Mouse (Mus musculus) adrenal gland, postnatal 25 days (tissue): ENCODE measurements around the gene Dnajb13. TPM values are rescaled to one million over a fixed set of nuclear protein-coding genes. Genes with fewer than 3 reads are reported as not detected.

Source experiments
- DNase-seq: peaks from one replicate; pipeline ENCODE4 v3.0.0; 2021; ENCODE audit warnings: mixed read lengths
- total RNA-seq: library from RNA; stranded (reverse); gene quantifications from 2 replicates; pipeline ENCODE4 v1.2.3, GENCODE M21; 2021

The Dnajb13 gene
- total RNA-seq, 1 experiment from 2014 or later = not detected

DNA sequence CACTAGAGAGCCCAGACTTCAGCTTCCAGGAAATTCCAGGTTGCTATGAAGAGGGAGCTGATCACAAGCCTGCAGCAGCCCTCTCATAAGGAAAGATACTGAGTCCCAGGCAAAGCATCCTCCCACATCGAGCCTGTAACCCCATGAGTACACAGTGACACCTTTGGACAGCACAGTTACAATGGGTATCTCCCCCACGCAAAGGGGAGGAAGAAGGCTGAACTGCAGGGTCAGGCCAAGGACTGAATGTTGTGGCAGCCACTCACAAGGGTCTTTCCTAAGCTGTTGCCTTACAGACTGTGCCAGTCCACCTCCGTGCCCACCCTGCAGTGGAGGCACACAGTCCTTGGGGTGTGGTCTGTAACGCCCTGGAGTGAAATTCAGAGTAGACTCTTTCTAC lies 8.3 kb downstream of the Dnajb13 start:
- DNase-seq = no peak

DNA sequence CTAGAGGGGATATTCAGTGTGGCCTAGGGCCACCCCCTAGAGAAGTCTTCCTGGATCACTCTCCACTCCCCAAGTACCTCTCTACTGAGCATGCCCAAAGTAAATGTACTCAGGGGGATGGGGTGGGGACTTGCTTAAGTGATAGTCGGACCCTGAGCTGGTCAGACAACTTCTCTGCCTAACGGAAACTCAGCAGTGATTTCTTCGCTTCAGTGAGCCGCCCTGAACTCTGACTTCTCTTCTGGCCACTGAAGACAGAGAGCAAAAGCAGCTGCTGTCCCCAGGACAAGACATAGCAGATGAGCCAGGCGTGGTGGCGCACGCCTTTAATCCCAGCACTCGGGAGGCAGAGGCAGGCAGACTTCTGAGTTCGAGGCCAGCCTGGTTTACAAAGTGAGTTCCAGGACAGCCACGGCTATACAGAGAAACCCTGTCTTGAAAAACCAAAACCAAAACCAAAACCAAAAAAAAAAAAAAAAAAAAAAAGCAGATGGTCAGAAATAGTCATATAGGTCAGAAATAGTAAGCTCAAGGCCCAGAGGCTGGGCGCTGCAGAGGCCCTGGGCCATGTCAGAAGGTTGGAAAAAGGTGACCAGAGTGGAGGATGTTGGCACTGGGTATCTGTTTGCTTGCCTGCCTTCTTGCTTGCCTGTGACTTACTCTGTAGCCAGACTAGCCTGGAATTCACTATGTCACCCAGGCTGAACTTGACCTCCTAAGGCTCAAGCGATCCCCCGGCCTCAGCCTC lies 9.8 kb downstream of the Dnajb13 start:
- DNase-seq = no peak

DNA sequence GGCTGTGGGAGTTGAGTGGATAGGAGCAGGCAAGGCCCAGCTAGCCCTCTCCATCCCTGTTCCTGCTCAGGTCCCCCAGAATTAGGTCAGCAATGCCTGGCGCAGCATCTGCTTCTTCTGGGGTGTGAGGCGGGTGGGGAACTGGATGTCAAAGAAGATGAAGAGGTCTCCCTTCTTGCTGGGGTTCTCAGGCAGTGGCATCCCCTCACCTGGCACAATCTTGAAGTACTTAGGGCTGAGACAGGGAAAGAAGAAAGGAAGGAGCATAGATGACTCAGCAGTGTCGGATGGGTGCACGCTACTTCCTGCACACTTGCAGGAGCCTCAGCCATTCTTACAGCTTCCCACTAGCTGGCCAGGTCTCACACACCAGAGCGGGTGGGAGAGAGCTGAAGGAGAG lies 11.7 kb downstream of the Dnajb13 start:
- DNase-seq = no peak

DNA sequence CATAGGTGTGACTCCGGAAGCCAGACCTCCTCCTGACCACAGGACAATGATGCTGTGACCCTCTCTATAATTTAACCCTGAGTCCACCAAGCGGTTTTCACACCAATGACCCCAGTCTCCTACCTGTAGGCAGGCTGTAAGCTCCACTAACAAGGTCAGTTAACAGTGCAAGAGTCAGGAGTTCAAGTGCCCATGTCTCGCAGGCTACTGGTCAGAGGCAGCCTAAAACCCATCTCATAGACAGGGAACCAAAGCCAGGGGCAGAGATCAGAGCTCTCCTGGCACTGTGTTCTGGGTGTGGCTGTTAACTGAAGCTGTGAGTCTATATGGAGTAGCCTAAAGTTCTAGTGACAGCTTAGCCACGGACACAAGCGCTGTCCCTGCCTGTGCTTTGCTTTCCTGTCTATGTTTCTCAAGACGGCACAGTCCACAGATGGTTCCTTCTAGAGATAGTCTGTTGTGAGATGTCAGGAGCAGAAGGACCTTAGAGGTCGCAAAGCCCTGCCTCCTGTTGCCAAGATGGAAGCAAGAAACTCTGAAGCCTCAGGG lies 12.3 kb downstream of the Dnajb13 start:
- no peak for DNase-seq

DNA sequence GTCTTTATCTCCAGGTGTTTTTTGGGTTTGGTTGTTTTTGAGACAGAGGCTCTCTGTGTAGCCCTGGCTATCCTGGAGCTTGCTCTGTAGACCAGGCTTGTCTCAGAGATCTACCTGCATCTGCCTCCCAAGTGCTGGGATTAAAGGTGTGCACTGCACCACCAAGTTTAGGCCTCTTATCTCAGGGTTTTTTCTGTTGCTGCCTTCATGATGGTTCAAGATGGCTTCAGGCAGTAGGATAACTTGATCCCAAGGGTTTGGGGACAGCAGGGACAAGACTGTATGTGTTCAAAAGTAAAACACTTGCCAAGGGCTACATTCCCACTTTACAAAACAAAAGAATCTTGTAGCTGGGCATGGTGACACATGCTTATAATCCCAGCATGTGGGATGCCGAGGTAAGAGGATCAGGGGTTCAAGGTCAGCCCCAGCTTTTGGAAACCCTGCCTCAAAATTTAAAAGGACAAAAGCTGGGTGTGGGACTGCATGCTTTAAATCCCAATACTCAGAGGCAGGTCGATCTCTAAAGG lies 12.9 kb downstream of the Dnajb13 start:
- no peak for DNase-seq

DNA sequence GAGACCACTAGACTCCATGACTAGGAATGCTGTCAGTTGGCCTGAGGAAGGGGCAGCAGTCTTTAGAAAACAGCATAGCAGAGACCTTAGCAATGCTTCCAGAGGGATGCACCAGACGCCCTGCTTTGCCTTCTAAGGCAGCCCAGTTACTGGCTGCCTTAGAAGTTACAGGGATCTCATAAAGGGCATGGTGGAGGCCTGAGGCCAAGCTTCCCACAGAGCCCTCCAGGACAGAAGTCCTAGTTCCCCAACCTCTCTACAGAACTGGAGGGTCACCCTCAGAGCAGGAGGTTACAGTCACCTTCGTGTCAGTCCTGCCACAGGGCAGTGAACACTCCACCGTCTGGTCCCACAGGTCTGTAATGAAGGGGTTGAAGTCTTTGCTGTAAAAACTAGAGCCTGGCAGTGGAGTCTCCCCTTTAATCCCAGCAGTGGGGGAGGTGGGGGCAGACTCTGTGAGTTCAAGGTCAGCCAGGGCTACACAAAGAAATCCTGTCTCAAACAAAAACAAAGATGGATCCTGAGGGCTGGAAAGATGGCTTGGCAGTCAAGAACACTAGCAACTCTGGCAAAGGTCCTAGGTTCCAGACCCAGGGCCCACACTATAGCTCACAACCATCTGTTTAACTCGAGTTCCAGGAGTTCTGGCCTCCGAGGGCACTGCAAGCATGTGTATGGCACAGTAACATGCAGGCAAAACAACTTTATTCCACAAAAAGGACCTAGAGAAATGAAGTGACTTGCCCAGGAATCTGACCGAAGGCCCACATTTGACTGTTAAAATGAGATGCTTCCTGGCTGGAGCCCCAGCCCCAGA lies 13.5 kb downstream of the Dnajb13 start:
- DNase-seq = no peak

DNA sequence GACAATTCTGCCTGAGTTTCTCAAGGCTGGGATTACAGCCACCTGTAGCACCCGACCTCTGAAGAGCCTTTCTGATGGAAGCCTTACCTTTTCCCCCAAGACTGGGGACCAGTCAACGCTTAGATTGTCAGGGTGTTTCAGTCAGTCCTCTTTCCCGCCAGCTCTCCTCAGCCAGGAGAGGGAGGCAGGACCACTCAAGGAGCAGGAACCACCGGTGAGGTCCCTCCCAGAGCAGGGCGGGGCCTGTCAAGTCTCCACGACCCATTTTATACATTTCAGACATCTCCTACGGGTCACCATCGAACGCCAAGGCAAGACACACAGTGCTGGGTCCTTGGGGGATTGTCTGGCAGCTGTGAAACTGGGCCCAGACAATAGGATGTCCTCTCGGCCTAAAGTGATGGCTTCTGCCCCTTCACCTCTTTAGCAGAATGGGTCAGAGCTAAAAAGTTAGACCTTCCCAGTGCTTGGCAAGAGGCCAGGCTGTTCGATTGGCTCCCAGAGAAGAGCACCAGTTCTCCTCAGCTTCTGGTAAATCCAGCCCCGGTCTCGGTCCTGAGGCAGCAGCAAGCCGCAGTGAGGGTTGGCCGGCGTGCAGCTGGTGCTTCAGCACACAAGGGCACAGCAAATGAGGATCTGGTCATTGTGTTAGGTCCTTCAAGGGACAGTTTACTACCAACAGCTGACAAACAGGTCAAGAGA lies 14.3 kb downstream of the Dnajb13 start:
- DNase-seq = no peak

DNA sequence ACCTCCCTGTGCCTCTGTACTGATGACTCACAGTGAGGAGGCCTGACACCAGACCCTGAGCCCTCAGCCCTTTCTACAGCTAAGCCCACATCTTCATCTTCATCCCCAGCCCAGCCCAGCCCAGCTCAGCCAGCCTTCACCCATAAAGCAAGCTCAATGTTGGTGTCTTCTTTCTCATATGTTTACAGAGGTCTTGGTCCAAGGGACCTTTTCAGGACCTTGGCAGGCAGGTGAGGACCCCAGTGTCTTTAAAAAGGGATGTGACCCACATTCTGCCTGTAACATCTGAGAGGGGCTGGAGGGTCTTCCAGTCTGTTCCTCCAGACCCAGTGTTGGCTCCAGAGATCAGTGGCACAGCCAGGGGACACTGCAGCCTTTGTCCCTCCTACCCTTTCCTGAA lies 15.3 kb downstream of the Dnajb13 start:
- no peak for DNase-seq

DNA sequence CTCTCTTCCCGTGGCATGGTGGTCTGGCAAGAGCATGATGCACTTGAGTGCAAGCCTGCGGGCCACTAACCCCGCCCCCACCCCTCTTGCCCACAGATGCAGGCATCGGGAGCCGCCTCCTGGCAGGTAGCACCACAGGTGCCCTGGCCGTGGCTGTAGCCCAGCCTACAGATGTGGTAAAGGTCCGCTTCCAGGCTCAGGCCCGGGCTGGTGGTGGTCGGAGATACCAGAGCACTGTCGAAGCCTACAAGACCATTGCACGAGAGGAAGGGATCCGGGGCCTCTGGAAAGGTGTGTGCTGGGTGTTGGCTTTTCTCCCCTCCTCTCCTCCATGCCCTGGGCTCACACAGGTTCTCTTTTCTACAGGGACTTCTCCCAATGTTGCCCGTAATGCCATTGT lies 16.8 kb downstream of the Dnajb13 start:
- no peak for DNase-seq

DNA sequence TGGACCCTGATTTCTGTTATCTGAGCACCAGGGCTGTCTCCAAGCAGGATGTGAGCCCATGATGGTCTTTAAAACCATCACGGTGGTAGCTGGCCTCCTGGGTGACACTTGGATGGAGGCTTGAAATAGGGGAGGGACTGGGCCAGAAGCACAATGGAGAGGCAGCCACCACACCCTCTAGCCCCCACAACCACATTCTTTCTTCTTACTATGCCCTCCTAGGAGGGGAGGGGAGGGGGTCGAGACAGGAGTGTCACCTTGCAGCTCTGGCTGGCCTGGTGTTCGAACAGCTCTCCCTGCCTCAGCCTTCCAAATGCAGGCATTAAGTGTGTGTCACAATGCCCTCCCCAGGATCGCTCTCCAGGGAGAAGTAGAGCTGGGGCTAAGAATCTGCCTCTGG lies 17.4 kb downstream of the Dnajb13 start:
- DNase-seq = no peak

DNA sequence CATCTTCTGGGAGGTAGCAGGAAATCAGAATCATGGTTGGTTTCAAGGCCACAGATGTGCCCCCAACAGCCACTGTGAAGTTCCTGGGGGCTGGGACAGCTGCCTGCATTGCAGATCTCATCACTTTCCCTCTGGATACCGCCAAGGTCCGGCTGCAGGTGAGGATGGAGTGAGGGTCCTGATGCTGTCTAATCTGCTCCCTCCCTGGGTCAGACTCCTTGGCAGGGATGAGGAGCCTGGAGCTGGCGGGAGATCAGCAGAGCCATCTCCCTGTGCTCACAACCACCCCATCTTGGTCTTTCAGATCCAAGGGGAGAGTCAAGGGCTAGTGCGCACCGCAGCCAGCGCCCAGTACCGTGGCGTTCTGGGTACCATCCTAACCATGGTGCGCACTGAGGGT lies 18.0 kb downstream of the Dnajb13 start:
- no peak for DNase-seq

DNA sequence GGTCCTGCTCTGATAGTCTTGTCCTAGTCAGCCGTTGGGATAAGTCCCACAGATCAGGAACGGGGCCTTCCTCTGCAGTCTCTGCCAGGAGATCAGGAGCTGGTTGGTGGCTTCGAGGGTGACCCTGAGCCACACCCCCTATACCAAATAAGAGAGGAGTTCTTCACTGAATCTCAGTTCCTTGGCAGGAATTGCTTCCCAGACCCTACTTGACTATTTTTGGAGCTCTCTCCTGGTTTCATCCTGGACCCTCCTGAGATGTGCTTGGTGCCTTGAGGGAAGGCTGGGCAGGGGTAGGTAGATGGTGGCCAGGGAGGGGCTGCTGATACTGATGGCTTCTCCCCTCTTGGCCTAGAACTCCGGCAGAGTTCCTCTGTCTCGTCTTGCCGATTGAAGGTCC lies 18.4 kb downstream of the Dnajb13 start:
- DNase-seq = no peak

DNA sequence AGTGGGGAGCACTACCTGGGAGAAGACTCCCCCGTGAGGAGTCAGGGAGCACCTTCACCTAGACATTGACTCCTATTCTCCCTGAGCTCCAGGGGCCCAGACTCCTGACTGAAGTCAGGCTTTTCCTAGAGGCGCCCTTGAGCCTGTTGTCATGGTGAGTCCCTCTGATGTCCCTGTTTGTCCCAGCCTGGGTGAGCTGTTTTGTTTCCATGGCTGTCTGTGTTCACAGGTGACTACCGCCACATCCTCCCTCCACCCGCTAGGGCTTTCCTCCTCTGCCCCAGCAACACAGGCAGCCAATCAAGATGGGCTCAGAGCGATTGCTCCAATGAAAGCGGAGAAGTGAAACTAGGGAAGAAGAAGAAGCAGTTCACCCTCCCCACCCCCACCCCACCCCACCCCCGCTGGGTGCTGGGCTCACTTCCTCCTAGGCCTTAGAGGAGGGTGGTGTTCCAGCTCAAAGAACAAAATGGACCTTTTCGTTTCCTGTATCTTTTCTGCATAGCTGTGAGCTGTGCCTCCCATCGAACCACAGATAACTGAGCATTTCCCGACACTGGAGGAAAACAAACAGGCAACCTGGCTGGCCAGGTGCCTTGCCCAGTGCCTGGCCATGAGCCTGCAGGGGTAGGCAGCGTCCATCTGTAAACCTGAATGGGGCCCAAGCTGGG lies 19.0 kb downstream of the Dnajb13 start:
- peak; percentile 63 for DNase-seq

DNA sequence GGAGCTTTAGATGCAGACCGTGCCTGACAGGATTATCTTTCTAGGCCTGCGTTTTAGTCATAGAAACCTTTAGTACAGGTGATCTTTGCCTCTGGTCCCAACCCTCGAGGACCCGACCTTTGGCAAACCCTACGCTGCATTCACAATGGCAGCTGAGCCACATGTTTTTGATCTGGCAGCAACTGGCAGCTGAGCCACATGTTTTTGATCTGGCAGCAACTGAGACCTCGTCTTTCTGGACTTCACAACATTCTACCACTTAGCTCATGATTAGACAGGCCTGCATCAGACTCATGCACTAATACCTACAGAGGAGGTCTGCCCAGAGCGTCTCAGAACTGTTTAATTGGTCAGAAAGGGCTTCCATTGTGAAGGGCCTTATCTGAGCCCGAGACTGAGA lies 19.7 kb downstream of the Dnajb13 start:
- no peak for DNase-seq

DNA sequence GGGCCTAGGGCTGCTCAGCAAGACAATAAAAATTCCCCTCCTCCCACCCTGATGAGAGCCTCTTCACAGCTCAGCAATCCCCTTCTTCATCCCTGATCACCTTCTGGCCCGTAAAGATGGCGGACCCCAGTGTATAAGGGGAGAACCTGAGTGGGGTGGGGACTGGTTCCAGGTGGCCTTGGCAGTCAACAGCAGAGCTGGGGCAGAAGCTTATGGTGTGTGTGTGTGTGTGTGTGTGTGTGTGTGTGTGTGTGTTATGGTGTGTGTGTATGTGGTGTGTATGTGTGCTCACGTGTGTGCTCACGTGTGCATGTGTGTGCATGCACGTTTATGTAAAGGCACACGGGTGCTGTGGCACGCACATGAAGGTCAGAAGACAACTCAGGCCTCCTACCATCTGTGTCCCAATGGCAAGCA lies 20.3 kb downstream of the Dnajb13 start:
- DNase-seq = no peak

DNA sequence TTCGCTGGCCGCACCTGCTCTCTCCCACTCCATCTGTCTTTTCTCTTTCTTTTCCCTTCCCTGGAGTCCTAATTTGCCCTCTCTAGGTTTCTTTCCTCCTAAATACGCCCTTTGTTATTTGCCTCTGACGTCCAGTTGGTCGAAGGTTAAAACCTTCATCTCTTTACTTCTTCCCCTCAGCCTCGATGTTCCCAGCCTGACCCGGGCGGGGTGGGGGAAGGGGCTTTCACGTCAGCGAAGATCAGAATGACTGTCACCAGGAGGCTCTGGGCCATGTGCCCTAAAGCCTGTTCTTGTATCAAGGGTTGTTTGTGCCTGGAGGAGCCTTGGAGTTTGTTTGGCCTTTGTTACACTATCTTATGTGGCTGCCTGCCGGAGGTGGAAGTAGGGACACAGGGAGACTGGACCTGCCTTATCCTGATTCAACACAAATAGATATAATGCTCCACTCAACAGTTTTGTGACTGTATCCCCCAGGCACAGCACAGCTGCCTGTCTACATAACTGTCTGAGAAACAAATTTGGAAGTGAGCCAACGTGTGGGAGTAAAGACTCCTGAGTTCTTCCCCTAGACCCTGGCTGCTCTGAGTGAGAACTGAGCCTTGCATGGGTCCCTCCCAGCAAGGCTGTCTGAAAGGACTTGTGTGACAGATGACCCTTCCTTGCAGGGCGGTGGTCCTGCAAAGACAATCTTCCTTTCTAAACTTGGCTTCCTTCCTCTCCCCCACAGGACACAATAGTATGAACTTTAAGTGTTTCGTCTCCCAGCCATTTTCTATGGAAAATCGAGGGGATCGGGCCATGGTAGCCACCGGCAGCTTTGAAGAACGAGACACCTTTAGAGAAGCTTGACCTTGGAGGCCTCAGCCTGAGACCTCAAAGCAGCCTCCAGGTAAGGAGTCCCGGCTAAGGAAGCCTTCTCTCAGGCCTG lies 21.0 kb downstream of the Dnajb13 start:
- DNase-seq = no peak

DNA sequence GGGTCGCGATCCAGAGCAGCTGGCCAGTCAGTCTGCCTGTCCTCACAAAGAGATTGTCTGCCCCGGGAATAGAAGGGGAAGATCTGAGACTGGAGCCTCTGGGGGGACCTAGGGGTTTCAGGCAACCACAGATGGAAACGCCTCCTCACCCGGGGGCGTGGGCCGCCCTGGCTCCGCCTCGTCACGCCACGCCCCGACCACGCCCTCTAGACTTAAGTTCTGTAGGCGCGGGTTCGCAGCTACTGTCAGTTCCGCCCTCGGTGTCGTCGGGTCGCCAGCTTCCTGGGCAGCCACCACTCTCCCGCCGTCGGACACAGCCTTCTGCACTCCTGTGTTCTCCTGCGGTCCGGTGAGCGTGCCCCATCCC lies 21.7 kb downstream of the Dnajb13 start, which contains the start of gene Ucp2:
Gene Ucp2, plus strand, starts transcription at position 221 of the 367 bp plus-strand sequence.
- peak; percentile 86 for DNase-seq

DNA sequence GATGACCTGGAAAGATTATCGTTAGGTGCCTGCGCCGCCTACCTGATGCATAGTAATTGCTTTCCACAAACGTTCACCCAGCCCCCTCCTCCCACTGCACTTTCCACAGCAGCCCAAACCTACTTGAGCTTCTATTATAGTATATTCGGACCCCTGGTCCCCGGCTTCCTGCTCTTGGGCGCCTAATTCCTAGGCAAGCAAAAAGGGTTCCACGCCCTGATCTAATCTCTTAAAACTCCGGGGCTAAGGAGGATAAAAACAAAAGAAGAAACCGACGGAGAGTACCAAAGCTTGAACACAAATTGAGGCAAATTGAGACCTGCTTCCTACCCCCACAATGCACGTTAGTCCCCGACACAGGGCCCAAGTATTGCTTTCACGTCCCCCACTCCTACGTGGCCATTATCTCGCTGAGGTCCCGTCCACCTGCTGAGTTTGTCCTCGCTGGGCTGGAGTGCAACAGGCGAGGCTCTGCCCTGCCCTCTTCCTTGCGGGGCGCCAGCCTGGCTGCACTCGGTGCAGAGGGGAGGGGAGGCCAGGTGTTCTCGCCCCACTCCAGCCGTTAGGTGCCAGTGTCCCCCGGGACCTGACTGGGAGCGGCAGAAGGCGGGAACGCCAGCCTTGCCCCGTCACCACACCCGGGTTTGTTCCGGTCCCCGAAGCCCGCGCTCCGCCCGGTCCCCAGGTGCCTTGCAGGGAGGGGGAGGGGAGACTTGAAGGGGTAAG lies 22.2 kb downstream of the Dnajb13 start:
- DNase-seq = peak; percentile 44

DNA sequence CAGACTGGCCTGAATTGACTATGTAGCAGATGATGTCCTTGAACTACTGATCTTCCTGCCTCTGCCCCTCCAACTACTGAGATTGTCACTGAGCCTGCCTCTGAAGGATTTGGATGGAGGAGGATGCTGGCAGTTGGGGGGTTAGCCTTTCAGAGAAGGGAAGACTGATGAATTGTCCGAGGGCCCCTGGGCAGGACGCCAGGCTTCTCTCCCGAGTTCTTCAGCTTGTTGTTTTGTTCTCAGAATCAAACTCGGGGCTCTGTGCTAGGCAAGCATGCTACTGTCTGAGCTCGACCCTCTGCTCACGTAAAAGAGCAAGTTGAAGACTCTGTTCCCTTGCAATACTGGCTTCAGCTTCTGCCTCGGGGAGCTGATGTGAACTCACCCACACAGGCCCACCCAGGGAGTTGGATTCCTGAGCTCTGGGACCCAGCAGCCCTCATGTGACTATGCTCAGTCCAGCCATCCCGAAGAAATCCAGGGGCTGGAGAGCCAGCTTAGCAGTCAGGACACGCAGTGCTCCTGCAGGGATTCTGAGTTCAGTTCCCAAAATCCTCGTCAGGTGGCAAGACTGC lies 26.2 kb downstream of the Dnajb13 start:
- no peak for DNase-seq

DNA sequence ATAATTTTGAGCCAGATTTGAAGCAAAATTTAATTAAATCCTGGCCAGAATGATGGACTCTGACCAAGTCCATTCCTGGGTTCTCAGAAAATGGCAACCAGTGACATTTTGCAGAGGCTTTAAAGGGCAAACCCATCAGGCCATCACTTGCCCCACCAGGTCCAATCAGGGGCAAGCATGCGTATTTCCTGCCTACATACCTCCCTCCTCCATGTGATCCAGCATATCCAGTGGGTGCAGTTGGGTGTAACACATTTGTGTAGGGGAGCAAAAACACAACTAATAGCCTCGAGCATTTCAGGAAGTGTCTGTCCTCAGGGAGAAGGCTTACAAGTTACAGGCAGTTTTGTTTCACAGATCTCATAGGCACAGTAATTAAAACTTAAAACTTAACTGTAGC lies 27.5 kb downstream of the Dnajb13 start:
- DNase-seq = no peak
